Mouse (Mus musculus) kidney, postnatal 25 days (tissue): ENCODE data around the gene 1110065P20Rik.

Experiments used
- DNase-seq, 2 experiments: peaks; one replicate each; pipeline ENCODE4 v3.0.0; 2021; ENCODE audit warnings: mixed read lengths in 2 of 2

1110065P20Rik gene

GRCm38 (mm10) chr4:124840998-124841397 lies 10.0 kb downstream of the 1110065P20Rik start:
- no peak for DNase-seq

- no peak for DNase-seq
Observed at GRCm38 (mm10) chr4:124838035-124838700, 12.8 kb downstream of the 1110065P20Rik start.

GRCm38 (mm10) chr4:124832796-124833195 lies 18.2 kb downstream of the 1110065P20Rik start:
- DNase-seq, result no peak

- no peak for DNase-seq
Observed at GRCm38 (mm10) chr4:124829671-124830070, 21.3 kb downstream of the 1110065P20Rik start.

GRCm38 (mm10) chr4:124825371-124825965 lies 25.5 kb downstream of the 1110065P20Rik start:
- no peak for DNase-seq

- no peak for DNase-seq
Observed at GRCm38 (mm10) chr4:124824967-124825366, 26.0 kb downstream of the 1110065P20Rik start.

- no peak for DNase-seq
Observed at GRCm38 (mm10) chr4:124818832-124819231, 32.2 kb downstream of the 1110065P20Rik start.

- peak; percentile 73 to 88 for DNase-seq
Observed at GRCm38 (mm10) chr4:124817803-124818202, 33.2 kb downstream of the 1110065P20Rik start.

GRCm38 (mm10) chr4:124815901-124816300 lies 35.1 kb downstream of the 1110065P20Rik start:
- no peak for DNase-seq

GRCm38 (mm10) chr4:124811347-124811975 lies 39.5 kb downstream of the 1110065P20Rik start:
- DNase-seq, result no peak

- DNase-seq, result no peak
Observed at GRCm38 (mm10) chr4:124810056-124810455, 40.9 kb downstream of the 1110065P20Rik start.

- peak; percentile 51 to 56 for DNase-seq
Observed at GRCm38 (mm10) chr4:124809136-124809883, 41.7 kb downstream of the 1110065P20Rik start.

- DNase-seq, result peak; percentile 30 to 66
Observed at GRCm38 (mm10) chr4:124808511-124808910, 42.5 kb downstream of the 1110065P20Rik start.

GRCm38 (mm10) chr4:124803406-124803805 lies 47.6 kb downstream of the 1110065P20Rik start:
- DNase-seq, result no peak

- peak; percentile 96 to 99 for DNase-seq
Observed at GRCm38 (mm10) chr4:124802309-124803260, 48.4 kb downstream of the 1110065P20Rik start.

GRCm38 (mm10) chr4:124801552-124802308 lies 49.3 kb downstream of the 1110065P20Rik start, which contains the start of gene Mtf1:
Mtf1 (plus strand) TSS chr4:124802104.
- DNase-seq, result peak; percentile 92 to 96
